Mouse (Mus musculus): ENCODE measurements around the gene Soga1. TPM values are rescaled to one million over a fixed set of nuclear protein-coding genes. Genes with fewer than 3 reads are reported as not detected.

Gene Soga1
- polyA plus RNA-seq, 1 experiment from 2014 or later = 6.3 TPM

Other genes starting within 250 kb of the Soga1 start
- 67.8 and 78.1 TPM in 2 replicates for gene Tgif2, start 239.2 kb downstream of the Soga1 start, polyA plus RNA-seq (2014; fragmentation: Nextera tagmentation; extraction: Ambion mirVana)
- 6.4 and 7.4 TPM in 2 replicates for gene 4930518I15Rik, start 221.3 kb downstream of the Soga1 start, polyA plus RNA-seq (2014; fragmentation: Nextera tagmentation; extraction: Ambion mirVana)
- gene Rab5if, start 216.1 kb downstream of the Soga1 start, polyA plus RNA-seq (2014; fragmentation: Nextera tagmentation; extraction: Ambion mirVana) = 199 and 227 TPM in 2 replicates
- gene Sla2, start 192.1 kb downstream of the Soga1 start, polyA plus RNA-seq (2014; fragmentation: Nextera tagmentation; extraction: Ambion mirVana) = 0.23 and 0.24 TPM in 2 replicates
- 31.9 and 44.1 TPM in 2 replicates for gene Ndrg3, start 87.2 kb downstream of the Soga1 start, polyA plus RNA-seq (2014; fragmentation: Nextera tagmentation; extraction: Ambion mirVana)
- 30.8 and 43.8 TPM in 2 replicates for gene Dsn1, start 72.1 kb downstream of the Soga1 start, polyA plus RNA-seq (2014; fragmentation: Nextera tagmentation; extraction: Ambion mirVana)
- 0.38 TPM in 1 of 2 replicates, not detected in the other for gene Tldc2, start 7.8 kb upstream of the Soga1 start, polyA plus RNA-seq (2014; fragmentation: Nextera tagmentation; extraction: Ambion mirVana)
- 30.5 and 32.7 TPM in 2 replicates for gene Samhd1, start 56.0 kb upstream of the Soga1 start, polyA plus RNA-seq (2014; fragmentation: Nextera tagmentation; extraction: Ambion mirVana)
- 26.7 and 29.7 TPM in 2 replicates for gene Rbl1, start 125.3 kb upstream of the Soga1 start, polyA plus RNA-seq (2014; fragmentation: Nextera tagmentation; extraction: Ambion mirVana)
- gene Rpn2, start 199.8 kb upstream of the Soga1 start, polyA plus RNA-seq (2014; fragmentation: Nextera tagmentation; extraction: Ambion mirVana) = 202 and 311 TPM in 2 replicates
- gene Mroh8, start 200.3 kb upstream of the Soga1 start, polyA plus RNA-seq (2014; fragmentation: Nextera tagmentation; extraction: Ambion mirVana) = 0.26 and 0.89 TPM in 2 replicates